Mouse (Mus musculus): ENCODE measurements around the gene Bspry.

Gene Bspry

GRCm38 (mm10) chr4:62480709-62481605 is 1.1 kb downstream of the Bspry start:
- DNase-seq (ENCODE audit: low spot score) = no peak

GRCm38 (mm10) chr4:62484928-62485327 is 5.1 kb downstream of the Bspry start:
- DNase-seq (ENCODE audit: low spot score) = no peak

- DNase-seq (ENCODE audit: low spot score) = no peak
These were observed 5.8 kb downstream of the Bspry start for GRCm38 (mm10) chr4:62485450-62486161.

- DNase-seq (ENCODE audit: low spot score) = no peak
These were observed 6.4 kb downstream of the Bspry start for GRCm38 (mm10) chr4:62486162-62486696.

- no peak for DNase-seq (ENCODE audit: low spot score)
These were observed 7.3 kb downstream of the Bspry start for GRCm38 (mm10) chr4:62487172-62487571.

GRCm38 (mm10) chr4:62487914-62488313 is 8.1 kb downstream of the Bspry start:
- no peak for DNase-seq (ENCODE audit: low spot score)

GRCm38 (mm10) chr4:62492682-62493081 is 12.8 kb downstream of the Bspry start:
- DNase-seq (ENCODE audit: low spot score) = no peak

GRCm38 (mm10) chr4:62494230-62494629 is 14.4 kb downstream of the Bspry start:
- no peak for DNase-seq (ENCODE audit: low spot score)

- DNase-seq (ENCODE audit: low spot score) = no peak
These were observed 16.1 kb downstream of the Bspry start for GRCm38 (mm10) chr4:62495946-62496345.

- peak; percentile 57 for DNase-seq (ENCODE audit: low spot score)
These were observed 17.0 kb downstream of the Bspry start for GRCm38 (mm10) chr4:62496815-62497214.

- DNase-seq (ENCODE audit: low spot score) = no peak
These were observed 20.9 kb downstream of the Bspry start for GRCm38 (mm10) chr4:62500799-62501198.

- no peak for DNase-seq (ENCODE audit: low spot score)
These were observed 21.7 kb downstream of the Bspry start for GRCm38 (mm10) chr4:62501534-62501933.

- DNase-seq (ENCODE audit: low spot score) = peak; percentile 83
These were observed 22.3 kb downstream of the Bspry start for GRCm38 (mm10) chr4:62501964-62502732.

GRCm38 (mm10) chr4:62502969-62503368 is 23.1 kb downstream of the Bspry start:
- DNase-seq (ENCODE audit: low spot score) = no peak

GRCm38 (mm10) chr4:62503374-62503970 is 23.6 kb downstream of the Bspry start, which contains the start of gene Hdhd3:
Gene Hdhd3, minus strand, starts transcription at chr4:62503467.
- no peak for DNase-seq (ENCODE audit: low spot score)

- DNase-seq (ENCODE audit: low spot score) = no peak
These were observed 26.1 kb downstream of the Bspry start for GRCm38 (mm10) chr4:62505991-62506390.

GRCm38 (mm10) chr4:62506798-62507197 is 26.9 kb downstream of the Bspry start:
- DNase-seq (ENCODE audit: low spot score) = no peak

- no peak for DNase-seq (ENCODE audit: low spot score)
These were observed 29.0 kb downstream of the Bspry start for GRCm38 (mm10) chr4:62508839-62509238.

- no peak for DNase-seq (ENCODE audit: low spot score)
These were observed 30.1 kb downstream of the Bspry start for GRCm38 (mm10) chr4:62509946-62510345.

- DNase-seq (ENCODE audit: low spot score) = no peak
These were observed 34.2 kb downstream of the Bspry start for GRCm38 (mm10) chr4:62513998-62514506.

GRCm38 (mm10) chr4:62514995-62515394 is 35.1 kb downstream of the Bspry start:
- no peak for DNase-seq (ENCODE audit: low spot score)

All from left cerebral cortex, adult 11 months (tissue).